Mouse (Mus musculus) neutrophil, adult 5-6 weeks (primary cell): ENCODE data around the gene Syne2. TPM values are rescaled to one million over a fixed set of nuclear protein-coding genes. Genes with fewer than 3 reads are reported as not detected.

Experiments
- ATAC-seq: fragments of 151-379, 151-347 bp; 2 replicates; pipeline ENCODE4 v1.8.0; 2017; ENCODE audit warnings: mild to moderate bottlenecking, moderate TSS enrichment; ENCODE audit not compliant: insufficient number of reproducible peaks, poor library complexity, low FRiP score, severe bottlenecking; ENCODE audit errors: extremely low read depth
- total RNA-seq: library from RNA; stranded (forward); fragments of 200-1000 nt; gene quantifications from 2 replicates; pipeline ENCODE4 v1.2.3, GENCODE M21; 2017

Syne2 gene
- total RNA-seq, 1 experiment from 2014 or later, result 21.5 TPM

- peak; percentile 13; the same call in 1 of the 2 replicates for ATAC-seq
Measured at GRCm38 (mm10) chr12:75825458-75825857, 7.5 kb downstream of the Syne2 start.

GRCm38 (mm10) chr12:75826699-75827353 is 8.9 kb downstream of the Syne2 start:
- ATAC-seq, result no peak

DNA sequence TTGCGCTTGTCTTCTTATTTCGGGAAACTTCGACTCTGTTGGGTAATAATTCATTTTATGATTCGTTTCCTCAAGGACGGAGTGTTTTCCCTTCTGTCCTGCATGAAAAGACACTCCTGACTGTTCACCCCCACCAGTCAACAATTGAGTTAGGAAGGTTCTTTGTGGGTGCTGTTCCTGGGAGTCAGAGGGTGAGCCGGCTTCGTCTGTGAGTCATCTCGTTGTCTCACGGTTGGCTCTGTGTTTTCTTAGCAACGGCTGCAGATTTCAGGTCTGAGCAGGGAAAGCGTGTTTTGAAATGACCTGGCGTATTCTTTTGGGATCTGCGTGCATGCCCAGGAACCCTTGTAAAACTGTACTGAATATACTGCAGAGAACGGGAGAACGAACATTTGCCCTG is 9.8 kb downstream of the Syne2 start:
- no peak for ATAC-seq

- no peak for ATAC-seq
Measured at GRCm38 (mm10) chr12:75829616-75830015, 11.7 kb downstream of the Syne2 start.

DNA sequence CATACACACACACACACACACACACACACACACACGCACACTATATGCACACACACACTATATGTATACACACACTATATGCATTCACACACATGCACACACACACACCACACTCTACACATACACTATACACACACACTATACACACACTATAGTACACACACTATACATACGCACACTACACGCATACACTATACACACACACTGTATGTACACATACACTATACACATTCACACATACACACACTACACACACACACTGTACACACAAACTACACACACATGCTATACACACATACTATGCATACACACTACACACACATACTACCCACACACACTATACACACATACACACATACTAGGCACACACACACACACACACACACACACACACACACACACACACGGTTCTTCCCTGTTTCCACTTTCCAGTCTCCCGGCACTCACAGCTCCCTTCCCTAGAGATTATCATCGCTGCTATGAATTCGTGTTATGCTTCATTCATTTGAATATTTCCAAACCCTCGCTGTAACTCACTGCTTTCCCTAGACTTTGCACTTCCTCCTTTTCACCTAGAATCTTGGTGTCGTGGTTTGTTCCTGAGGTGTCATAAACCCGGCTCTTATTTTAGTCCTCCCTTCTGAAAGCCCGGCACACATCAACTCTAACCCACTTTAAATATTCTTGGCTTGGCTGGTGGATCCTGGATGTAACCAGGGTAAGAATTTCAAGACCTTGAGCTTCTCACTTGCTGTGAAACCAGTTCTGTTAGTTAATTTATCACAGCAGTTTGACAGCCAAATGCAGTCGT is 15.4 kb downstream of the Syne2 start:
- no peak for ATAC-seq

DNA sequence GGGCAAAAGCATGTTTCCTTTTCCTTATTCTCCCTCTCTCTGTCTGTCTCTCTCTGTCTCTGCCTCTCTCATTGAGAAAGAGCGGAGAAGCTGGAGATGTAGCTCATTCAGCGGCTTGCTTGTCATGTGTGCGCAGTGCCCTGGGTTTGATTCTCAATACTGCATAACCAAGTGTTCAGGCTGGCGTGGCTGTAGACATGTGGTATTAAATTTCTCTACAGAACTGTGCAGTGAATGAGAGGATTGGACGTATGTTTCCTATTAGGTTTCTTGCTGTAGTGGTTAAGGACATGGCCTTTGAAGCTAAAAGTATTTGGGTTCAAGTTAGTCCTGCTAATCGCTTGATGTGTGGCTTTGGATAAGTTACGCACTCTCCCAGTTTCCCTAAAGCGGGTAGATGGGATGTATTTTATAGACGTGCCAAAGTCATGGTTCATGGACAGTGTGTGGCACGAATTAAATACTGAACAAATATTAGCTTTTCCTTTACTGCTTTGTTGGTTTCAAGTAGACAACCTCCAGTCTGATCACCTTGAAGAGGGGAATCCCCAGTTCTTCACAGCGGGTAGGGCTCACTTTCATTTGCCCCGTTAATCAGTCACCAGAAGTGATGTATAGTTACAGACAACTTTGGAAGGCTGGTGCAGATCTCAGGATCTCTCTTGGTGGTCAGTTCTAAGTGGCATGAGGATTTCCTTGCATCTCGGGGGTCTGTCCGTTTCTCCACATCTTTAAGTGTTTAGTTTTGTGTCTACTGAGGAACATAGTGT is 16.2 kb downstream of the Syne2 start:
- no peak for ATAC-seq

GRCm38 (mm10) chr12:75836524-75836962 is 18.6 kb downstream of the Syne2 start:
- ATAC-seq, result no peak

GRCm38 (mm10) chr12:75837462-75837861 is 19.5 kb downstream of the Syne2 start:
- no peak for ATAC-seq

DNA sequence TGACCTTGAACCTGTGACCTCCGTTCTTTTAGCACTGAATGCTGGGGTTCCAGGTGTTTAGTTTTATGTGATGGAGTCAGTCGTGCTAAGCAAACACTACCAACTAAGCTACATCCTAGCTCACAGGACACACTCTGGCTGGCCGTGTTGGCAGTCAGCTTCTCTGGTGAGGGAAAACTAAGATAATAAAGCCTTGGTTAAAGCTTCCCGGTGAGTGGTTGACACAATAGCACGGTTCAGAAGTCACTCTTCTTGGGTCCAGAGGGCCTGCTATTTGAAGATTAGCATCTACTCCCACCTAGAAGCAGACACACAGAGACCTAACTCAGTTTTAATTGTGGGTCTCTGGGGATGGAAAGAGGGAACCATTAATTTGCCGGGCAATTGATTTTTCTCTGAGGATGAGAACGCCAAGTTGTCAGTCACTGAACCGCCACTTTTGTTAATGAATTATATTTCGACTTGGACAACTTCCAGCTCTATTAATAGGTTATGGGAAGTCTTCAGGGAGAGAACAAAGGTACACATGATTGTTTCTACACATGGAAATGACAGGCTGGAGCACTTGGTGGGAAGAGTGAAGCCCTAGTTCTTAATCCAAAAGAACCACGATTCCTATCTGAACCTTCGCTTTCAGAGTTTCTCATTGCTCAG is 21.3 kb downstream of the Syne2 start:
- ATAC-seq, result no peak

- ATAC-seq, result no peak
Measured at GRCm38 (mm10) chr12:75841183-75841582, 23.2 kb downstream of the Syne2 start.

GRCm38 (mm10) chr12:75844311-75844710 is 26.4 kb downstream of the Syne2 start:
- no peak for ATAC-seq

GRCm38 (mm10) chr12:75845070-75845469 is 27.1 kb downstream of the Syne2 start:
- ATAC-seq, result no peak

DNA sequence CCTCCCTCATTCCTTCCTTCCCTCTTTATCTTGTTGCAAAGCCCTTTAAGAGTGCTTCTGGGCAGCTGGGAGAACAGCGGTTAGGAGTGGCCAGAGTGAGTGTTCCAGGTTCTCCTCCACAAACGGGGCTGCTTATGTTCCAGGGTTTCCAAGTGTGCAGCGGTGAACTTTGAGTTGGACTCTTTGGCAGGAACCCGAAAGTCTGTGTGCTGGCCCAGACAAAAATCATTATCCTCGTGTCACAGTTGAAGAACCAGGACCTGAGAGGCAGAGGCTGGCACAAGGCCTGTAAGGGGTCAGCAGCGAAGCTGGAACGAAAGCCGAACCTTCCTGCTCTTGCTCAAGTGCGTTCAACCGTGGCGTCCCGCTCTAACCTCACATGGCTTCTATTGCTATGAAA is 28.6 kb downstream of the Syne2 start:
- no peak for ATAC-seq

DNA sequence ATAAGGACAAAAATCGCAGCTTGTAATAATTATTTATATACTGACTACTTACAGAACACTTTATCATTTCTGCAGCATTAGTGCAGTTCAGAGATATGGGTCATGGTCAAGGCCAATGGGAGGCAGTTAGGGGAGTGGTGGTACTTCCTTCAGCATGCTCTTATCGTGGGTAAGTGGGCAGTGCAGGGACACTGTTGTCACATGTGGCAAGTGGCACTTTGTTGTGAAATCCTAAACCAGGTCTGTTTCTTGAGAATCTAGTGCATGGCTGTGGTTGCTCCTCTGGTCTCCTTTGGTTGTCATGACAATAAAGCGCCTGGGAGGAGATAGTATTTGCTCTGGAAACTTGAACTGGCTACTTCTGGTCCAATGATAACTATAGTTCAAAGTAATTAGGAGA is 32.3 kb downstream of the Syne2 start:
- no peak for ATAC-seq

DNA sequence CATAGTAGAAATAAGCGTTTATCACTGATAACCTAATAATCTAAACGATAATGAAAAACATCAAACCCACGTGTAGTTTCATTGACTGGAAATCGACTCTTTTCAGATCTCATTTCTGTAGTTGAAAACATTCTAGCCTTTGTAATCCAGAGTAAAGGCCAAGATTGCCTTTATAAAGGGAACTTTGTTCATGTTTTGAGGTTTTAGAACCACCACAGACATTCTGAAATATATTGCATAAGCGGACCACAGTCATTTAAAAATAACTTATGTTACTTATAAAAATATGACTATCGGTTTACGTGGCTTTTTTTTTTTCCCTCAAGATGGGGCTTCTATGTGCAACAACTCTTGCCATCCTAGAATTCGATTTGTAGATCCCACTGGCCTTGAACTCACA is 33.5 kb downstream of the Syne2 start:
- ATAC-seq, result no peak

- ATAC-seq, result no peak
Measured at GRCm38 (mm10) chr12:75852384-75852783, 34.5 kb downstream of the Syne2 start.

DNA sequence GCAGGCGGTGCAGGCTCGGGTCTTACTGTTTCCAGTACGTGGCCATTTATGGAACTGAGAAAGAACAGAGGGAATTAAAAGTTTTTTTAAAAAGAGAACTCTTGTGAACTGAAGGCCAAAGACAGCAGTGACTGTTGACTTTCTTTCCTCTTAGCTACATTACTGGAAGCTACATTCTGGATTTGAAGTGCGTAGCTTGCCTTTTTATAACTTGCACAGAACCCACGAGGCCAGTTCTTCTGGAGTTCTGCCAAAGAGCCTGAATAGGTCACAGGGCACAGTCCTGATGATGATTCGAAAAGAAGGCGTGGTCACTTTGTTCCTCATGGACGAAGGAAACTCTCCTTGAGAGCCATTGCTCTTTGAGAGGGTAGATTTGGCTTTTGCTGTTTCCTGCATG is 35.6 kb downstream of the Syne2 start:
- no peak for ATAC-seq

DNA sequence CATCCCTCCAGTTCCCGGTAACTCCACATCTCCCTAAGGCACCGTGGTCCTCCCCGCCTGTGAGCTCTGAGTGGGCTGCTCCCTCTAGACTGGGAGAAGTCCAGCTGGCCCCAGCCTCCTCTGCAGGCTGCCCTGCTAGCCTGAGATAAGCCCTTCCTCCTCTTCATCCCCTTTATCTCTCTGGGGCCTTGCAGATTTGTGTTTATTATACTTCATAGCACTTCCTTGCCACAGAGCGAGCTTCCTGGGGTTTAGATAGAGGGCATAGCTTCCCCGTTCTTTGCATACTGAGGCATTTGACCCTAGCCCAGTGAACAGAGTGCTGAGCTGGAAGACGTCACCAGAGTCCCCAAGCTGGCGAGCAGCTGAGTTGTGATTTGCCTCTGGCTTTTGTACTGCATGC is 37.1 kb downstream of the Syne2 start:
- ATAC-seq, result no peak

GRCm38 (mm10) chr12:75855621-75856020 is 37.7 kb downstream of the Syne2 start:
- no peak for ATAC-seq
